Mouse (Mus musculus): ENCODE measurements at regions not wholly inside any gene's neighbourhood (a gene's known extent, or its start where the extent isn't known, plus 50 kb on each side); places are given as distances from the start of the nearest gene placed in this dataset.

DNA sequence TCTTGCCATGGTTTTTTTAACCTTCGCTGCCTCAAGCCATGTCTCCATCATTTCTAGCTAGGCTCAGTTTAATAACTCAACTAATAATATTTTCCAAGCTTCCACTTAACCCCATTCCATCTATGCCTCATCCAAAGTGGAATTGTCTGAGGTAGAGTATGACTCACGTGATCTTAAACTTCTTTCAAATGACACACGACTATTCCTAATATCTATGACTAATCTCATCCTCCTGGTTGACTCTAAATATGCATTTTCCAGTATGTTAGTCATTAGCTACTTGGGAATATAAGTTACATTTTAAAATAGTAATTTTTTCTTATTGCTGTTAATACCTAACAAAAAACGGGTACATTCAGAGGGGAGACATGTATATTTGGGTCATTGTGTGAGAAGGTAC, 524.8 kb upstream of the Pappa start:
- no peak for DNase-seq (ENCODE audit: low spot score)

DNA sequence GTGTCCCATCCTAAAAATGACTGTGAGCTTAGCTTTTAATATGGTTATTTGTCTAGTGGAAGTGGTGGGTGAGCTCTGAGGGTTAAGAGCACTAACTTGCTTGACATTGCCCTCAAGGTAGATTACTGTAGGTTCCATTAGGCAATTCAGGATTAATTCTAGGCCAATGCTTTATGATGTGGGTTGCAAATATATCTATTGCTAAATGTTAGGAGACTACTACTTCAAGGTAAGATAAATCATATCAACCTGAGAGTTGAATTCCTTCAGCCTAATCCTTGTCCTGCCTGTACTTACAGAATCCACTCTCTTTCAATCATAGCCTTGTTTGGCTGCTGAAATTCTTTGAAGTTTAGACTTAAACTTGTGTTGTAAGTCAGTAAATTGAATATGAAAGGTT, 501.2 kb upstream of the Pappa start:
- DNase-seq (ENCODE audit: low spot score): no peak

DNA sequence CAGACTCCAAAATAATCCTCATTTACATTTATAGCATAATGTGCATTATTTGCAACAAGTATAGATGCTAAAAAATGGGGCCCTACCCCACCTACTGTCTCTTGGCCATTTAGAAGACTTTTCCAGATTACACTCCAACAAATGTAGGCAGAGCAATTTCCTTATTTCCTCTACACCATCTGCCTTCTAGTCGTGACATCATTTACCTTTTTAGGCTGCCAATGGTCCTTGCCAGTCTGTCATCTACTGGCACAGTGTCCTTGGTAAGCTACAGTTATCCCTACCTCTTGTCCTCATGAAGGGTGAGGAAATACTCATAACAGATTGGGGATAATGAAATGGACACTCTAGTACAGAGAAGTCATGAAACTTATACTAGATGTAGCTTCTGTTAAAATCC, 491.8 kb upstream of the Pappa start:
- no peak for DNase-seq (ENCODE audit: low spot score)

DNA sequence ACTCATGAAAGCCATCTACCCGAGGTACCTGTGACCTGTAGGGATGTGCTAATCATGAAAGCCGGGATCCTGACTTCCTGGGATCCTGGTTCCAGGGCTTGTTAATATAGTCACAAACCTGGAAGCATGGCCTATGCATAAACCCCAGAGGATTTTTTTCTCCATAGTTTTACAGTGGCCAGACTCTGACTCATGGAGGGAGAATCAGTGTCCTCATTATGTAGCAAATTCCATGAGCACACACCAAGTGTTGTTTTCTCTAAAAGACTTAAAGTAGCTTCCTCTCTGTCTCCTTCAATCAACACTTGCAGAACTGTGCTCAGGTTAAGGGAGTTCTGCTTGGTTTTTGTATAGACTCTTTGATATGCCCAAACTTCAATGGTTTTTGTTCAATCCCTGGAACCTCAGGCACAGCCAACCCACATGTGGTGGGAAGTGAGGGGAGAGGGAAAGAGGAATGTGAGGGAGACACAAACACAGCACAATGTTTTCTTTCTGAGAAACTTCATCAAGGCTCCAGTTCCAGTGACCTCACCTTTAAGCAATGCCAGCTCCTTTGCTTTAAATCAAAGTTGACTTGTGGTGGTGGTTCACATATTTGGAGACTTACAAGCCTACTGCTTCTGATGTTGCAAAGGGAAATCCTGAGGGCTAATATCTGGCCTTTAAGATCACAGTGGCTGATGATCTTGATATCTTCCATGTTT, 488.6 kb upstream of the Pappa start:
- DNase-seq (ENCODE audit: low spot score): no peak

DNA sequence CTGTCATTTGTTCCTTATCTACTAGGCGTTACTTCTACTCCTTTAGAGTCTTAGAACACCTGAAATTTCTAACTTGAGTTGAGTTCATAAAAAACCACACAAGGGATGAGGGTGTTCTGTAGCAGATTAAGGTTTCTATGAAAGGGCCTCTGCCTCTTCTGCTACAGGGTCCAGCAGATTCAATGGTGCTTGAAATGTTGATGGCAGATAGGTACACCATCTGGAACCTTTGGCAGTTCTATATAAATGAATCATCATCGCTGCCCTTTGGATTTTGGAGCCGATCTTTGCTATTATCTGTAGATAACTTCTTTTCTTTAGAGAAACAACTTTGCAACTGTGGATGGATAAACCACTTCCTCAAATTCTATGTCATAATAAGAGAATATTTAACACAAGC, 483.9 kb upstream of the Pappa start:
- DNase-seq (ENCODE audit: low spot score): no peak

DNA sequence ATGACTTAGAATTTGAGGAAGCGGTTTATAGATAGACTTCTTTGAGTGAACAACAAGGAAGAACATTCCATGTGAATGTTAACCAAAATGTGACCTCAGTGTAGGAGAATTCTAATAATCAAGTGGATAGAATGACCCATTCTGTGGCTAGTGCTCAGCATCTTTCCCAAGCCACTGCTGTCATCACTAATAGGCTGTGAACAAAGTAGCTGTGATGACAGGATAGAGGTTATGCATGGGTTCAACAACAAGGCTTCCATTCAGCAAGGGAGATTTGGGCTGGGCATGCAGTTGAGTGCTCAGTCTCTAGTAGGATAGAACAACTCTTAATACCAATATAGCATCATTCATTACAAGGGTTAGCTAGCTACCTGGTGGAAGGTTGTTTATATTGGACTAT, 483.0 kb upstream of the Pappa start:
- no peak for DNase-seq (ENCODE audit: low spot score)

DNA sequence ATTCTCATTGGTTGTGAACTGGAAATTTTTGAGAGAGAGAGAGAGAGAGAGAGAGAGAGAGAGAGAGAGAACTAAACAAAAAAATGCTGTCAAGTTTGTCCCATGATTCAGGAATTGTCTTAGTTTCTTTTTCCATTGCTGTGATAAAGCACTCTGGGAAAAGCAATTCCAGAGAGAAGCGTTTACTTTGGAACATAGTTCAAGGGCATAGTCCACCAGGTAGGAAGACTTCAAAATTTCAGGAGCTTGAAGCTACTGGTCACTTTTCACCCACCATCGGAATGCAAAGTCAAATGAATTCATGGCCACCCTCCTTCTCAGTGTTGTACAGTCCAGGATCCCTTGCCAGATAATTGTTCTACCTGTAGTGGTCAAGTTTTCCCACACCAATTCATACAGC, 478.8 kb upstream of the Pappa start:
- no peak for DNase-seq (ENCODE audit: low spot score)

DNA sequence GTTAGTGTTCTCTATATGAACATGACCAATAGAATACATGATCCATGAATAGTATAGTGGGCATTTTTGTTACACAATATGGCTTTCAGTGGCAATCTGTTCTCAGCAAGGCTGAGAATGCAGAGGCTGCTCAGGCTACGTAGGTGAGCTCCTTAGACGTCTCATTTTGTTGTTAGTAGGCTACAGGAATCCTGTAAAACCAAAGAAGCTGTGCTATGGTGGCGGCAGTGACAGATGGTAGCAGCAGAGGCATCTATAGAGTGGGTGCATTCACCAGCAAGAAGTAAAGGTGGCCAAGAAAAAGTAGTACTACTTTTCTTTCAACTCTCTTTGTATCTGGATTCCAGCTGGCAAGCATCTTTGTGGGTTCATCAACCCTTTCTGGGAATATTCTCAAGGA, 469.8 kb upstream of the Pappa start:
- no peak for DNase-seq (ENCODE audit: low spot score)

DNA sequence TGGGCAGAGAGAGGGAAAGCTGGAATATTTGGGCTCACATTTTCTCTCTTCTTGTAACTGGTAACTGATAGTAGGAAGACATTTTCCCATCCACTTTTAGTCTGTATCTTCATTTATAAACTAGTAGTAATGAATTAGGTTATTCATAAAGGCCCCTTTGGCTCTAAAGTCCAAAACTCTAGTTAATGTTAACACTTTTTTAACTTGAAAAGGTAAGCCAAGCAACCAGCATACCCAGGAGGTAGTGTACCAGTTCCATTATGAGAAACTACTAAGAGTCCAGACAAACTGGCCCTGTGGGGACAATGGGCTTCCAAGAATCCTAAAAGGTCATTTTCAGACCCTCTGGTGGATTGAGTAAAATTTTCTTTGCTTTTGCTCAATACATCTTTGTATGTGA, 468.4 kb upstream of the Pappa start:
- DNase-seq (ENCODE audit: low spot score): no peak

DNA sequence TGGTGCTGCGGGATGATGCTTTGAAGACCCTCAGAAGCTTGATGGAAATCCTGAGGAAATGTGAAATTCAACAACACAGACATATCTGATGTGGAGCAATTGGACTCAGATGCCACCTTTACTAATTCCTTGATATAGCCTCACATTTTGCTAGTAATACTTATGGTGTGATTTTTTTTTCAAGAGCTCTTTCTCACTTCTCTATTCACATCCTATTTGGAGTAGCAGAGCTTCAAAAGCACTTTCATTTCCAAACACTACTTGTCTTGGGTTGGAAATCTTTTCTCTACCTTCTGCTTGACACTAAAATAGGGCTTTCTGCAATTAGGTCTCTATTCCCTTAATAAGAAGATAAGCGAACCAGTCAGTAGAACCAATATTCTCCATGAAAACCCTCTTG, 460.3 kb upstream of the Pappa start:
- DNase-seq (ENCODE audit: low spot score): no peak

DNA sequence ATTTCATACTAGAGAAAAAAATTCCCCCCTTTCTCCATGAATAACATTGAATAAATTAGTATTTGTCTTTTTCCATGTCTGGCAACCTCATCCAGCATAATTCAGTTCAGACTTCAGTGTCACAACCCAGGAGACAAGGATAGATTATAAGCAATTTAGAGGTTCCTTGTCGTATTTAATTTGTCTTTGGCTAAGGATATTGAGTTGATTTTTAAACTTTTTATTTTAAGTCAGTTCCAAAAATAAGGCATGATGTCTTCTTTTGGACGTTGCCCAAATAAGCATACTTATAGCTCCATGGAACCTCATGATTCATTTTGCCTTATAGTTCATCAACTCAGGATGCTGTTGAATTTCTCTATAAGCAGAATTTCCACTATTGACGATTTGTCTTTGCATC, 456.0 kb upstream of the Pappa start:
- no peak for DNase-seq (ENCODE audit: low spot score)

DNA sequence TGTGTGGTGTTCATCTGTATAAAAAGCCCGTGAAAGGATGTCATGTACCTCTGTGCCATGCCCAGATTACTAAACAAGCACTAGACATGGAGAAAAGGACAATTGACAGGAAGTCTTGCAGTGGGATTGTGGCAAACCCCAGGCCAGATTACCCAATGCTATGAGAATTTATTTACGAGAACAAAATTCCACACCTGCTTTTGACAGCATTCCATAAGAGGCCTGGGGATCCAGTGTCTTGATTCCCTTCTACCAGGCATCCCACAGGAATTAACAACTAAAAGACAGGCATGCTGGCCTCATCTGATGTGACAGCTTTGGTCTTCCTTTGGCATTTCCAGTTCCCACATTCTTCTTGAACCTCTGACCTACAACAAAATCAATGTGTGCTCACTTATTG, 454.3 kb upstream of the Pappa start:
- DNase-seq (ENCODE audit: low spot score): no peak

DNA sequence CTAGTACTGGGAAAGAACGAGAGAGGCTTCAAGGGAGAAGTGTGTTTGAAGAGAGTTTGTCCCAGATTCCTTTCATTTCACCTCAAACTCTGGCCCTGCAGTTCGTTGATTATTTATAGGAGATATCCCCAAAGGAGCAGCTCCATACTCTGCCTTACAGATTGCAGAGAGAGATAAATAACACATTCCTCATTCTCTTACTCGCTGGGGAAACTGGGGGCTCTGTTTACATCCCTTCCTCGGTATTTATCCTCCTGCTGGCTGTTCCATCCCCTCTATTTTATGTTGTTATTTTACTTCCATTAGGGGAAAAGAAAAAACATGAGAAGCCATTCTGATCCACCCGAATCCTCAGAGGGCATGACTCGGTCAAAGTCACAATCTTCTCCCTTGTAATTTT, 447.5 kb upstream of the Pappa start:
- DNase-seq (ENCODE audit: low spot score): no peak

DNA sequence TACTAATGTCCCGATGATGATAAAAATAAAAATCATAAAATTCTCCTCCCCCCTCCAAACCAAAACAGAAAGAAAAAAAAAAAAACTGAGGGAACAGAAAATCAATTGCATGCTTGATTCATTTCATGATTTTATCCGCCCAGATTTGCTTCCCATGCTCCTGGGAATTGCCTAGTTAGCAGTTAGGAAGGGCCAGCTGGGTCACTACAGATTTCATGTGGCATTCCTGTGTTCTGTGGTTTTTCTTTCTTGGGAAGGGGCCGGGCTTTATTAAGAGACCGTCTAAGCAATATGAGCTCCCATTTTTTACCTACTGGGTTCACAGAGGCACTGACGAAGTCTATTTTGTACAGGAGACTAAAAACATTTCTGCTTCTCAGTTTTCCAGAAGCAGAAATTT, 447.1 kb upstream of the Pappa start:
- DNase-seq (ENCODE audit: low spot score): no peak

DNA sequence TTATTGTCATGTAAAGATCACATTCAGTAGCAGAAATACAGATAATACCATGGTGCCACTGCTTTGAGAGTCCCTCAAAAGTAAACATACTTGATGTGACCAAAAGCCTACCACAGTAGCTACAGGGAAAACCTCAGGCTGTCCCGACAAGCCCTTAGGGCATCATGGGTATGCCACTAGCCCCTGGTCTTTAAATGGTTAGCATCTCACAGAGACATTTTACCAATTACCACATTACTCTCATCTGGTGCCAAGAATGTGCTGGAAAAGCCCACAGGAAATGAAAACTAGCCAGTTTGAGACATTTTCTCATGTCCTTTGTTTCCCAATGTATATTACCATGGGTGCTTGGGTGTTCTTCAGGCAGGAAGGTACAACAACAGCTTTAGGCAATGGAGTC, 439.3 kb upstream of the Pappa start:
- no peak for DNase-seq (ENCODE audit: low spot score)

DNA sequence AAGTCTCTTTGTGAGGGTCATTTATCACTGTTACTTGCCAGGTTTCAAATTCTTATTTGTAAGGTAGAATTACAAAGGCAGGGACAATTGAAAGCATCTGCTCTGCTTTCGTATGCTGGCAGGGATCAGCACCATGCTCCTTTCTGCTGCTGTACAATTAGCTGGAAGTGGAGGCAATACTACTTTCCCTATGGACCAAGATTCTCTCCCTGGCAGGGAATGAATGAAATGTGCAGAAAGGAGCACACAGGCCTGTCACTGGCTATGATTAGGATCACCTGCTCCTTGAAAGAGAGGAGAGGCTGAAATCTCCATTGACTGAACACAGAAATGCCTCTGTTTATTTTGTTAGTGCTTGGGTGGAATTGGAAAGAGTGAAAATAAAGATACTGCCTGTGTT, 427.8 kb upstream of the Pappa start:
- DNase-seq (ENCODE audit: low spot score): no peak

DNA sequence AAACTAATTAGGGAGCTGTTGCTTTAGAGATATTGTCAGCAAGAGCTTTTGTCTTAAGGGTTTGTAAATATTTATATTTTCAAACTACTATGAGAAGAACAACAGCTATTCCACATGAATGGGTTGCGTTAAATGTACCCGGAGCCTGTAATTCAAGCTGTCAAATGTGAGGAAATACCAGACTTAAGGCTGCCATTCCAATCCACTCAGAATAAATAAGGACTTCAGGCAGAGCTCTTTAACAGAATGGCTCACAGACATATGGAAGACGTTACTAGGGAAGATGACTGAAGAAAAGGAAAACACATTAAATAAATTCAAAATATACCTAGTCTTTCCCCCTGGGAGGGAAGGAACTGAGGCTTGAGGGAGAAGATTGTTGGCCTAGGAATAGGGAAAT, 400.7 kb upstream of the Pappa start:
- DNase-seq (ENCODE audit: low spot score): no peak

DNA sequence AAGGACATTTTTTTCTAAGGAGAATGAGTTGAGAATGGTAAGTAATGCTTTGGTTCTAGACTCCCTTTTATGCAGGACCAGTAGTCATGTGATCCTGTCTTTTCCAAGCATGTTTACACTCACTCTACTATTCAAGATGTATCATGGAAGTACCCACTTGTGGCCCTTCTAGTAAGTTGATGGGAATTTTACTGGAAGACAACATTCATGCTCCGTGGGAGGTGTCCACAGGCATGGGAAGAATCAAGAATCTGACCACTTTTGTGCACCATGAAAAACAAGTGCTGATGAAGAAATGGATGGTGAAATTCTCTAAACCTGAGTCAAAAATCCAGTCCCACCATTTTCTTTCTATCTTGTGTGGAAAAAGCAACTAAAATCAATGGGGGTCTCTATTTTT, 399.1 kb upstream of the Pappa start:
- no peak for DNase-seq (ENCODE audit: low spot score)

DNA sequence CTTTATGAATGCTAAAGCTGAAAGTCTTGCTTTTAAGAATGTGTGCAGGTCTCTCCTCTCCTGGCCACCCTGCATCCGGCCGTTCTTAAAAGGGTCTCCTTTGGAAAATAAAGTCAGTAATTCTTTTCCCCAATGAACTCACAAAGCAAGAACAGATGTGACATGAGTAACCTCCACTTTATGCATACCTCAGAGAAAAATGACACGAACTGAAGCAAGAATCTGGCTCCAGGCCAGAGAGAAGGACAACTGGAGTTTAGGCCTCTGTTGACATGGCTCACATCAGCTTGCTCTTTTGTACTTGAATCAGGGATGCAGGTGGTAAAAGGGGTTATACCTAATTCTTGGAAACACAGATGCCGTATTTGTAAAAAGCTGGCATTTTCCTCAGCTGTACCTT, 368.0 kb upstream of the Pappa start:
- no peak for DNase-seq (ENCODE audit: low spot score)

DNA sequence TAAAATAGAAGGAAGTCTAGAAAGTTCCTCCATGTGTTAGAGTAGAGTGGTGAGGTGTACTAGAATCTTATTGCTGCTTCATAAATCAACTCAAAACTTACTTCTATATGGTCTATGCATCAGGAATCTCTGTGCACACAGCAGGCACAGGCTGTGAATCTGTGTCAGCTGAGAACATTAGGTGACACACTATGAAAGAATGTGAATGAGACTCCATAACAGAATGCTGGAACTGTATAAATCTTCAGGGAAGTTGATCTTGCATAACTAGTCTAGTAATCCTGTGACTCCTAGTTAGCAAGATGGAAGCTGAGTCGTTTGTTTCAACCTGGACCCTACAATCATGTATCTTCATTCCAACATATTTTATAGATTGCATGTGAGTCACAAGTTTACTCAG, 355.4 kb upstream of the Pappa start:
- no peak for DNase-seq (ENCODE audit: low spot score)

DNA sequence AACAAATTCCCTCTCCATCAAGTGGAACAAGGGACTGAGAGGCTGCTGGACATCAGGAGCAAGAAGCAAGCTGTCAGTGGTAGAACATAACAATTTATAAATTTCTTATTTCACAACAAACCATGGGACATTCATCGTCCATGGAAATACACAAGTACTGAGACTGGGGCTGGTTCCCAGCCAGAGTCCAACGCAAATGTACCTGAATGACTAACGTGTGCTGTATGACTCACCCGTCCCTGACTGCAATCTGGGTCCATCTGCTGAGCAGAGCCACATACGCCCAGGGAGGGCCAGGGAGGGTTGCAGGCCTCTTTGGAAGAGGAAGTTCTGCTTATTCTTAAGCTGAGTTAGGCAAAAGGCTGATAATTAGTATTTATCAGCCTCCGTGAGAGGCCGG, 320.1 kb upstream of the Pappa start:
- DNase-seq (ENCODE audit: low spot score): no peak

DNA sequence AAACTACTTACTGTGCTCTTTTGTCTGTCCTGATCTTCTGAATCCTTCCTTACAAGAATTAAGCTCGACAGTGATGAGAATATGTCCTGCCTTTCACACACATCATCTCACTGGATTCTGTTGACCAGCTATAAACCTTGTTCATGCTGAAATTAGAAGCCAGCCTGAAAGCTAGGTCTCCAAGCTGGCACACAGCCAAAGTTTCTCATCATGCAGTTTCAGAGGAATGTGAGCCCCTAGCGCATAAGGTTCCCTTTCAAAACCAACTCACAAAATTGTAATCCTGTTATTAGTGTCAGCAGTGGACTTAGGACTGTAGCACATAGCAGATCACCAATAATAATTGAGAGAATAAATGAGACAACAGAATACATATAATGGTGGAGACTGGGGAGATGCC, 319.0 kb upstream of the Pappa start:
- DNase-seq (ENCODE audit: low spot score): no peak

DNA sequence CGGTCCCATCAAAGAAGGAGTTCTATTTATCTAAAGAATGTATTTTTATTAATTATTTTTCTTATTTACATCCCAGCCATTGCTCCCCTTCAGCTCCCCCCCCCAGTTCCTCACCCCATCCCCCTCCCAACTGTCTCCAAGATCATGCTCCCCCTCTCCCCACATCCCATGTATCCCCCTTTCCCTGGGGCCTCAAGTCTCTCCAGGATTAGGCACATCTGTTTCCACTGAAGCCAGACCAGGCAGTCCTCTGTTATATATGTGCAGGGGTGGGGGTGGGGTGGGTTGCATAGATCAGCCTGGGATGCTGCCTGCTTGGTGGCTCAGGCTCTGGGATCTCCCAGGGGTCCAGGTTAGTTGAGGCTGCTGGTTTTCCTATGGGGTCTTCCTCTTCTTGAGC, 316.8 kb upstream of the Pappa start:
- no peak for DNase-seq (ENCODE audit: low spot score)

DNA sequence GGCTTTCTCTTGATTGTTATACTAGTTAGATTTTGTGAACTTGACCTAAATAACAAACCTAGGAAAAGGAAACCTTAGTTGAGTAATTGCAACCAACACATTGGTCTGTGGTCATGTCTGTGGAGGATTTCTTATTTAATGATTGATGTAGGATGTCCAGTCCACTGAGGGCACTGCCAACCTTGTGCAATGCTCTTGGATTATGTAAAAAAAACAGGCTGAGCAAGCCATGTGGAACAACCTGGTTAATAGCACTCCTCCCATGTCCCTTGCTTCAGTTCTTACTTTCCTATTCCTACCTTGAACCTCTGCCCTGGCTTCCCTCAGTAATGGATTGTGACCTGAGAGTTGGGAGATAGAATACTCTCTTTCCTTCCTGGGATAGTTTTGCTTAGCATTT, 312.0 kb upstream of the Pappa start:
- no peak for DNase-seq (ENCODE audit: low spot score)

DNA sequence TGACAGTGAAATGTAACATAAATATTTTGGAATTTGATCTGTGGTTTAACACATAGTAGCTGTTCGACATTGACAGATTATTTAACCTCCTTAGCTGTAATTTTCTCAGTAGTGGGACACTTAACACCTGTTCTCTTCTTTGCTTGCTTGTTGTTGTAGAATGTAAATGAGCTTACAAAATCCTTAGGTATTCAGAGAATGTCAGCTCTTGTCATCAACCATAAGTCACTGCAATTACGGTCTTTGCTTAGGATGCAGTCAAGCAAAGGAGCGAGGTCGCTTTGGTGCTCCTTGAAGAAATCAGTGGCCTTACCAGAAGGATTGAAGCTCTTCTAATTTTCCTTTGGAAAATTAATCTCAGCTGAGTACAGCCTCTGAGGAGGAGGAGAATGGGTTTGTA, 311.2 kb upstream of the Pappa start:
- no peak for DNase-seq (ENCODE audit: low spot score)

All from ovary, adult 18-20 months (tissue).